Mouse (Mus musculus) forebrain, postnatal 0 days (tissue): ENCODE results near the gene Bspry. TPM values are rescaled to one million over a fixed set of nuclear protein-coding genes. Genes with fewer than 3 reads are reported as not detected.

Source experiments
- ATAC-seq: fragments of 200-750 bp; cut with Nextera tagmentation; 2 replicates; pipeline ENCODE4 v1.8.0; 2017; ENCODE audit warnings: mild to moderate bottlenecking, moderate library complexity
- DNase-seq: peaks from one replicate; pipeline ENCODE4 v3.0.0-alpha.2; 2015
- H3K27ac ChIP-seq: fragments of 300-500 bp; sonication (generic); 2 replicates; pipeline ENCODE4 v1.5.1; 2014; ENCODE audit warnings: low read depth, mild to moderate bottlenecking, antibody characterized with exemption, low read length, moderate library complexity, mixed read lengths
- H3K27me3 ChIP-seq: fragments of 300-500 bp; sonication (generic); 2 replicates; pipeline ENCODE4 v1.6.1; 2014; ENCODE audit warnings: mild to moderate bottlenecking, low read length, mixed read lengths; ENCODE audit not compliant: insufficient read depth
- H3K36me3 ChIP-seq: fragments of 300-500 bp; sonication (generic); 2 replicates; pipeline ENCODE4 v1.6.1; 2014; ENCODE audit warnings: mild to moderate bottlenecking, moderate library complexity; ENCODE audit not compliant: insufficient read depth
- H3K4me1 ChIP-seq: fragments of 300-500 bp; sonication (generic); 2 replicates; pipeline ENCODE4 v1.6.1; 2014; ENCODE audit warnings: antibody characterized with exemption; ENCODE audit not compliant: insufficient read depth
- H3K4me2 ChIP-seq: fragments of 300-500 bp; sonication (generic); 2 replicates; pipeline ENCODE4 v1.6.1; 2014; ENCODE audit warnings: low read depth, mild to moderate bottlenecking, moderate library complexity
- H3K4me3 ChIP-seq: fragments of 300-500 bp; sonication (generic); 2 replicates; pipeline ENCODE4 v1.5.1; 2014; ENCODE audit warnings: low read depth, low read length, mixed read lengths
- H3K9ac ChIP-seq: fragments of 300-500 bp; sonication (generic); 2 replicates; pipeline ENCODE4 v1.6.1; 2014; ENCODE audit warnings: mild to moderate bottlenecking
- H3K9me3 ChIP-seq: fragments of 300-500 bp; sonication (generic); 2 replicates; pipeline ENCODE4 v1.6.1; 2016; ENCODE audit warnings: low read length
- CTCF ChIP-seq: sonication (generic); IDR thresholded peaks from 2 replicates; pipeline ENCODE4 v1.5.1; 2016; ENCODE audit warnings: antibody characterized with exemption, control low read depth, low read depth
- WGBS: fragments of 180-500 bp; shearing (Covaris S2); extraction: QIAGEN DNeasy Blood & Tissue Kit; methylation state at CpG from one replicate; pipeline ENCODE4 v1.1.7; 2014; 5-methylcytosine and 5-hydroxymethylcytosine counted together
- polyA plus RNA-seq: library from polyadenylated mRNA; unstranded; fragments of >200 nt; fragmentation: Nextera tagmentation; extraction: Ambion mirVana; gene quantifications from 2 replicates; pipeline ENCODE4 v1.2.1, GENCODE M21; 2015
- total RNA-seq: library from RNA; depleted of rRNA; stranded (reverse); fragments of >200 nt; gene quantifications from 2 replicates; pipeline ENCODE4 v1.2.3, GENCODE M21; 2014

Gene Bspry
- total and polyA plus RNA-seq, 2 experiments from 2014 or later, result 0.51 to 0.86 TPM

GRCm38 (mm10) chr4:62463124-62463523 lies 16.7 kb upstream of the Bspry start:
- ATAC-seq (no peak), DNase-seq (no peak)
- WGBS, result 81% methylated on average over 2 of the region's 2 CpGs
- no peaks in the 10 kb centered on the region for H3K27me3 ChIP-seq
- H3K9me3 ChIP-seq, result no peaks in the 10 kb centered on the region
- no peak overlapping the region for H3K4me3 ChIP-seq
- H3K9ac ChIP-seq, result no peak overlapping the region
- H3K4me2 ChIP-seq, result no peak overlapping the region
- no peaks in the 10 kb centered on the region for H3K4me1 ChIP-seq
- TF ChIP-seq CTCF, result no peak
- H3K27ac ChIP-seq, result no peak overlapping the region
- H3K36me3 ChIP-seq, result peaks cover 6% of the 10 kb centered on the region; the same call in 1 of the 2 replicates

DNA sequence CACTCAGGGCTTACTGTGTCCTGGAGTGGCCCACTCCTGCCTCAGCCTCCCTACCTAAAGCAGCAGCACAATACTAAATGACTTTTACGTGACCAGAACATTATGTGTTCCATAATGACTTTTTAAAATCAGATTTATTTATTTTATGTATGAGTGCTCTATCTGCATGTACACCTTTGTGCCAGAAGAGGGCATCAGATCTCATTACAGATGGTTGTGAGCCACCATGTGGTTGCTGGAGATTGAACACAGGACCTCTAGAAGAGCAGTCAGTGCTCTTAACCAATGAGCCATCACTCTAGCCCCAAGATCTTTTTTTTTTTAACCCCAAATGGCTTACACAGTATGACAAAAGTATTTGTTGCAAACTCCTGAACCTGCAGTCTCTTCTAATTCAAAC lies 11.7 kb upstream of the Bspry start:
- Histone ChIP-seq H3K9ac (no peak overlapping the region), H3K9me3 (no peaks in the 10 kb centered on the region), H3K36me3 (no peaks in the 10 kb centered on the region), H3K27ac (no peak overlapping the region), H3K4me2 (no peak overlapping the region), H3K27me3 (no peaks in the 10 kb centered on the region), H3K4me1 (0 out of 2 replicates have a peak, but pooled peaks cover 3% of the 10 kb centered on the region), H3K4me3 (no peak overlapping the region)
- DNase-seq (no peak), ATAC-seq (no peak)
- WGBS, result 96% methylated on average over 1 of the region's 1 CpGs
- TF ChIP-seq CTCF, result peak; percentile 31

- TF ChIP-seq CTCF, result no peak
- no peaks in the 10 kb centered on the region for H3K27me3 ChIP-seq
- peak within 1 kb of the TSS; percentile 56 for H3K4me3 ChIP-seq
- peak within 1 kb of the TSS; percentile 67 for H3K4me2 ChIP-seq
- H3K27ac ChIP-seq, result 0 out of 2 replicates have a peak within 1 kb of the TSS, but pooled peaks have one; percentile 57
- H3K9me3 ChIP-seq, result no peaks in the 10 kb centered on the region
- ATAC-seq (peak; percentile 99), DNase-seq (peak; percentile 94)
- H3K9ac ChIP-seq, result peak within 1 kb of the TSS; percentile 57
- WGBS, result under 1% methylated on average over 30 of the region's 30 CpGs
- 0 out of 2 replicates have a peak, but pooled peaks cover 3% of the 10 kb centered on the region for H3K4me1 ChIP-seq
- no peaks in the 10 kb centered on the region for H3K36me3 ChIP-seq
Measured at GRCm38 (mm10) chr4:62470598-62471051, 9.2 kb upstream of the Bspry start, which contains the start of gene Wdr31. Gene Wdr31, minus strand, starts transcription at chr4:62470896.

DNA sequence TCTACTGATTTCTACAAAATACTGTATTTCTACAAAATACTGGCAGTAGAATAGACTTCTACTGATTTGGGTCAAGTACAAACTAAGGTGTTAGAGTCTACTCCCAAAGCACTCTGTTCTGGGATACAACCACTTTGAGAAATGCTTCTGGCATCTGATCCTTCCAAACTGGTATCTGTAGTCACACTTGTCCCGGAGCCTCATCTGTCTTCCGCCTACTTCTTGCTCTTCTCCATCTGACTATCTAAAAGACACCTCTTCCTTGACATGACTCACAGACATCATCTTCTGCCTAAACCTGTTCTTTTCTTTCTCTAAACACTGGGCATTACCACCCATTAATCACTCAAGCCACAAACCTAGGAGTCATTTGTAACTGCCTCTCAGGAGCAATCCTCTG lies 7.8 kb upstream of the Bspry start:
- WGBS, result 90% methylated on average over 2 of the region's 2 CpGs
- DNase-seq, result no peak
- no peak overlapping the region for H3K4me3 ChIP-seq
- no peaks in the 10 kb centered on the region for H3K27me3 ChIP-seq
- H3K4me1 ChIP-seq, result 0 out of 2 replicates have a peak, but pooled peaks cover 3% of the 10 kb centered on the region
- H3K9me3 ChIP-seq, result no peaks in the 10 kb centered on the region
- H3K9ac ChIP-seq, result no peak overlapping the region
- TF ChIP-seq CTCF, result no peak
- H3K27ac ChIP-seq, result no peak overlapping the region
- no peak for ATAC-seq
- H3K4me2 ChIP-seq, result no peak overlapping the region
- no peaks in the 10 kb centered on the region for H3K36me3 ChIP-seq

- Histone ChIP-seq H3K27ac (no peak overlapping the region), H3K4me3 (no peak overlapping the region), H3K36me3 (no peaks in the 10 kb centered on the region), H3K4me2 (no peak overlapping the region), H3K9me3 (no peaks in the 10 kb centered on the region), H3K4me1 (peaks cover 6% of the 10 kb centered on the region; the same call in 1 of the 2 replicates), H3K9ac (no peak overlapping the region), H3K27me3 (peaks cover 16% of the 10 kb centered on the region)
- no peak for TF ChIP-seq CTCF
- ATAC-seq (no peak), DNase-seq (no peak)
- WGBS, result 70% methylated on average over 2 of the region's 2 CpGs
Measured at GRCm38 (mm10) chr4:62475131-62475530, 4.7 kb upstream of the Bspry start.

- Histone ChIP-seq H3K9ac (no peak overlapping the region), H3K4me3 (no peak overlapping the region), H3K9me3 (no peaks in the 10 kb centered on the region), H3K4me1 (peaks cover 3% of the 10 kb centered on the region; the same call in 1 of the 2 replicates), H3K36me3 (no peaks in the 10 kb centered on the region), H3K4me2 (no peak overlapping the region), H3K27me3 (peaks cover 16% of the 10 kb centered on the region), H3K27ac (no peak overlapping the region)
- ATAC-seq (no peak), DNase-seq (no peak)
- 93% methylated on average over 6 of the region's 6 CpGs for WGBS
- TF ChIP-seq CTCF, result no peak
Measured at GRCm38 (mm10) chr4:62475793-62476192, 4.1 kb upstream of the Bspry start.

GRCm38 (mm10) chr4:62477542-62478244 lies 2.2 kb upstream of the Bspry start:
- no peak for DNase-seq
- 81% methylated on average over 6 of the region's 6 CpGs for WGBS
- Histone ChIP-seq H3K9me3 (no peaks in the 10 kb centered on the region), H3K4me3 (no peak overlapping the region), H3K4me1 (peaks cover 3% of the 10 kb centered on the region; the same call in 1 of the 2 replicates), H3K27me3 (peaks cover 20% of the 10 kb centered on the region), H3K4me2 (no peak overlapping the region), H3K9ac (no peak overlapping the region), H3K36me3 (no peaks in the 10 kb centered on the region), H3K27ac (no peak overlapping the region)
- TF ChIP-seq CTCF, result no peak
- ATAC-seq, result no peak
